Mouse (Mus musculus): ENCODE data around the gene Cmtm4. TPM values are rescaled to one million over a fixed set of nuclear protein-coding genes. Genes with fewer than 3 reads are reported as not detected.

Cmtm4 gene
- total and polyA plus RNA-seq, 3 experiments = 6.5 to 31.1 (median 12.0) TPM

DNA sequence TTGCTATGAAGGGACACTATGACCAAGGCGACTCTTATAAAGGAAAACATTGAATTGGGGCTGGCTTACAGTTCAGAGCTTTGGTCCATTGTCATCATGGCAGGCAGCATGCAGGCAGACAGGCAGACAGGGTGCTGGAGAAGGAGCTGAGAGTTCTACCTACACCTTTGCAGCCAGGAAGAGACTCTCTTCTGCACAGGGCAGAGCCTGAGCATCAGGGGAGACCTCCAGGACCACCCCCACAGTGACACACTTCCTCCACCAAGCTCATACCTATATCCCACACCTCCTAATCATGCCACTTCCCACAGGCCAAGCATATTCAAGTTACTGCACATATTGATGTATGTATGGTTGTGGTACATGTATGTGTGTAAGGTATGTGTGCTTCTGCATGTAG lies 58.8 kb downstream of the Cmtm4 start:
- H3K9ac ChIP-seq (ENCODE audit: control insufficient read depth, low read depth, low read length, poor library complexity, severe bottlenecking) = no peak overlapping the region
- peaks cover 9% of the 10 kb centered on the region for H3K79me2 ChIP-seq (ENCODE audit: control insufficient read depth, insufficient read depth, low read length, poor library complexity)
- H3K9me3 ChIP-seq (replicated peaks; ENCODE audit: insufficient read depth, low read length) = no peaks in the 10 kb centered on the region
- DNase-seq (ENCODE audit: low read depth, low spot score) = no peak
- no peak overlapping the region for H3K4me3 ChIP-seq (ENCODE audit: control insufficient read depth in 1 of 2, insufficient read depth in 1 of 2, low read depth in 2 of 2, low read length in 2 of 2)
- no peaks in the 10 kb centered on the region for H3K27me3 ChIP-seq (ENCODE audit: control insufficient read depth in 1 of 2, insufficient read depth in 2 of 2, low read length in 2 of 2)
- H3K4me1 ChIP-seq (ENCODE audit: control insufficient read depth in 1 of 2, insufficient read depth in 2 of 2, low read length in 2 of 2) = peaks cover 7 to 22% of the 10 kb centered on the region in 2 experiments
- TF ChIP-seq MAZ (IDR thresholded peaks at IDR 0.05; ENCODE audit: low read depth, low read length) (no peak), HCFC1 (IDR thresholded peaks at IDR 0.05; ENCODE audit: low read depth, low read length) (no peak), GABPA (IDR thresholded peaks at IDR 0.05; ENCODE audit: low read depth, low read length) (no peak), ETS1 (IDR thresholded peaks at IDR 0.05; ENCODE audit: low read depth, low read length) (no peak), ZMIZ1 (IDR thresholded peaks at IDR 0.05; ENCODE audit: low read depth, low read length) (no peak), MXI1 (IDR thresholded peaks at IDR 0.05; ENCODE audit: low read depth, low read length) (no peak), MEF2A (IDR thresholded peaks at IDR 0.05; ENCODE audit: extremely low read depth, insufficient replicate concordance, low read depth, low read length, poor library complexity, severe bottlenecking) (no peak), SIN3A (IDR thresholded peaks at IDR 0.05; ENCODE audit: low read length) (no peak), CTCF (IDR thresholded peaks at IDR 0.05 in 2 of 3, conservative IDR thresholded peaks at IDR 0.05 in 1 of 3; ENCODE audit: control insufficient read depth in 1 of 3, insufficient read depth in 1 of 3, low read depth in 2 of 3, low read length in 3 of 3, poor library complexity in 1 of 3, severe bottlenecking in 1 of 3) (no peak)
- H3K27ac ChIP-seq (ENCODE audit: control insufficient read depth, low read depth, low read length) = no peak overlapping the region
- peaks cover 0 to 21% of the 10 kb centered on the region in 2 experiments; a peak in 2 of 4 replicates for H3K36me3 ChIP-seq (ENCODE audit: control insufficient read depth in 1 of 2, insufficient read depth in 2 of 2, low read length in 2 of 2)

DNA sequence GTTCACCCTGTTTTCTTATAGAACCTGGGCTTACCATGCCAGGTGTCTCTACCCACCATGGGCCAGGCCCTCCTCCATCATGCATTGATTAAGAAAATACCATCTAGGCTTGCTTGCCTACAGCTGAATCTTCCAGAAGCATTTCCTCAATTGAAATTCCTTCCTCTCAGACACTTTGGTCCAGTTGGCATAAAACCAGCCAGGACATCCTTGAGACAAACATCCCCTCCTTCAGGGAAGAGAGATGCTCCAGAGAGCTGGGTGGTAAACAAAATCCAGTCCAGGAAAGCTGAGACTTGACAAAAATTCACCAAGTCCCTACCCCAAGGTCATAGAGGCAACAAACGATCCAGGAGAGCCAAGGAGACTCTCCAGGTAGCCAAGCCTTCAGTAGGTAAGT lies 61.4 kb downstream of the Cmtm4 start:
- no peak overlapping the region for H3K4me3 ChIP-seq (ENCODE audit: control insufficient read depth in 1 of 2, insufficient read depth in 1 of 2, low read depth in 2 of 2, low read length in 2 of 2)
- no peaks in the 10 kb centered on the region for H3K9me3 ChIP-seq (replicated peaks; ENCODE audit: insufficient read depth, low read length)
- H3K27me3 ChIP-seq (ENCODE audit: control insufficient read depth in 1 of 2, insufficient read depth in 2 of 2, low read length in 2 of 2) = no peaks in the 10 kb centered on the region
- H3K4me1 ChIP-seq (ENCODE audit: control insufficient read depth in 1 of 2, insufficient read depth in 2 of 2, low read length in 2 of 2) = peaks cover 7 to 20% of the 10 kb centered on the region in 2 experiments
- H3K36me3 ChIP-seq (ENCODE audit: control insufficient read depth in 1 of 2, insufficient read depth in 2 of 2, low read length in 2 of 2) = peaks cover 0 to 18% of the 10 kb centered on the region in 2 experiments; a peak in 2 of 4 replicates
- H3K79me2 ChIP-seq (ENCODE audit: control insufficient read depth, insufficient read depth, low read length, poor library complexity) = no peaks in the 10 kb centered on the region
- DNase-seq (ENCODE audit: low read depth, low spot score) = no peak
- peak overlapping the region; percentile 59 for H3K27ac ChIP-seq (ENCODE audit: control insufficient read depth, low read depth, low read length)
- TF ChIP-seq POLR2AphosphoS2 (IDR thresholded peaks at IDR 0.05; ENCODE audit: low read length) (no peak), ZKSCAN1 (IDR thresholded peaks at IDR 0.05; ENCODE audit: low read depth, low read length) (no peak), NRF1 (IDR thresholded peaks at IDR 0.05; ENCODE audit: insufficient read depth, low read depth, low read length, poor library complexity, severe bottlenecking) (no peak)
- H3K9ac ChIP-seq (ENCODE audit: control insufficient read depth, low read depth, low read length, poor library complexity, severe bottlenecking) = peak overlapping the region; percentile 36

DNA sequence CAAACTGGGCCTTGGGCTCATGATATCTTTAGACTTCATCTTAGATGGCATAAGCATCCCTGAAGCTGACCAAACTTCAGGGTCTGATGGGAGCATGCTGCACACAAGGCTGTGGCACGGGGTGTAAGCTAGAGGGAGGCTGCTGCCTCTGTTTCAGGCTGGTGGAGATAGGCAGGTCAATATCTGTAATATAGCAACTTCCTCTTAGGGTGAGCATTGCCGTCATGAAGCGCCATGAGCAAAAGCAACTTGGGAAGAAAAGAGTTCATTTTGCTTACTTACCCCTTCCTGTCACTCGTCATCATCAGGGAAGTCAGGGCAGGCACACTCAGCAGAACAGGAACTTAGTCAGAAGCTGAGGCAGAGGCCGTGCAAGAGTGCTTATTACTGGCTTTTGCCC lies 61.8 kb downstream of the Cmtm4 start:
- Histone ChIP-seq H3K4me1 (ENCODE audit: control insufficient read depth in 1 of 2, insufficient read depth in 2 of 2, low read length in 2 of 2) (peaks cover 7 to 20% of the 10 kb centered on the region in 2 experiments), H3K79me2 (ENCODE audit: control insufficient read depth, insufficient read depth, low read length, poor library complexity) (no peaks in the 10 kb centered on the region), H3K27me3 (ENCODE audit: control insufficient read depth in 1 of 2, insufficient read depth in 2 of 2, low read length in 2 of 2) (no peaks in the 10 kb centered on the region), H3K9ac (ENCODE audit: control insufficient read depth, low read depth, low read length, poor library complexity, severe bottlenecking) (0 out of 2 replicates have a peak overlapping the region, but pooled peaks have one; percentile 1), H3K27ac (ENCODE audit: control insufficient read depth, low read depth, low read length) (peak overlapping the region; percentile 59), H3K4me3 (ENCODE audit: control insufficient read depth in 1 of 2, insufficient read depth in 1 of 2, low read depth in 2 of 2, low read length in 2 of 2) (peak overlapping the region; percentile 1 to 22; a peak in 2 of 4 replicates), H3K36me3 (ENCODE audit: control insufficient read depth in 1 of 2, insufficient read depth in 2 of 2, low read length in 2 of 2) (peaks cover 0 to 17% of the 10 kb centered on the region in 2 experiments; a peak in 2 of 4 replicates), H3K9me3 (replicated peaks; ENCODE audit: insufficient read depth, low read length) (no peaks in the 10 kb centered on the region)
- peak; percentile 86 for DNase-seq (ENCODE audit: low read depth, low spot score)
- peak; percentile 46 for TF ChIP-seq HCFC1 (IDR thresholded peaks at IDR 0.05; ENCODE audit: low read depth, low read length)
- peak; percentile 71; the same call in 1 of the 2 replicates for TF ChIP-seq ETS1 (IDR thresholded peaks at IDR 0.05; ENCODE audit: low read depth, low read length)
- peak; percentile 29; the same call in 1 of the 2 replicates for TF ChIP-seq GATA1 (IDR thresholded peaks at IDR 0.05; ENCODE audit: low read depth, low read length)
- no peak for TF ChIP-seq BHLHE40 (IDR thresholded peaks at IDR 0.05; ENCODE audit: borderline replicate concordance, low read depth, low read length)
- TF ChIP-seq SMC3 (IDR thresholded peaks at IDR 0.05; ENCODE audit: low read depth, low read length) = no peak
- peak; percentile 46 for TF ChIP-seq TCF12 (IDR thresholded peaks at IDR 0.05; ENCODE audit: low read depth, low read length)
- peak; percentile 47 for TF ChIP-seq NELFE (IDR thresholded peaks at IDR 0.05; ENCODE audit: low read depth, low read length)
- no peak for TF ChIP-seq KAT2A (conservative IDR thresholded peaks at IDR 0.05; ENCODE audit: low read depth, low read length)
- peak in 1 of 2 experiments; percentile 39; a peak in 3 of 4 replicates for TF ChIP-seq EP300 (IDR thresholded peaks at IDR 0.05; ENCODE audit: low read depth in 1 of 2, low read length in 2 of 2)
- TF ChIP-seq MYC (IDR thresholded peaks at IDR 0.05; ENCODE audit: low read depth, low read length) = peak; percentile 80
- TF ChIP-seq TBP (IDR thresholded peaks at IDR 0.05; ENCODE audit: low read depth, low read length) = peak; percentile 66; the same call in 1 of the 2 replicates
- peak; percentile 46; the same call in 1 of the 2 replicates for TF ChIP-seq ELF1 (IDR thresholded peaks at IDR 0.05; ENCODE audit: low read depth, low read length)
- peak; percentile 78; the same call in 1 of the 2 replicates for TF ChIP-seq MAX (IDR thresholded peaks at IDR 0.05; ENCODE audit: low read length)
- no peak for TF ChIP-seq TAL1 (IDR thresholded peaks at IDR 0.05; ENCODE audit: low read length)
- TF ChIP-seq RCOR1 (IDR thresholded peaks at IDR 0.05; ENCODE audit: low read depth, low read length) = peak; percentile 7; the same call in 1 of the 2 replicates
- TF ChIP-seq CHD1 (IDR thresholded peaks at IDR 0.05; ENCODE audit: low read depth, low read length) = no peak
